Mouse (Mus musculus) adrenal gland, postnatal 36 days (tissue): ENCODE data around the gene Olig2. TPM values are rescaled to one million over a fixed set of nuclear protein-coding genes. Genes with fewer than 3 reads are reported as not detected.

Experiments
- DNase-seq, 2 experiments: peaks; one replicate each; pipeline ENCODE4 v3.0.0; 2021; ENCODE audit warnings: mixed read lengths in 1 of 2
- total RNA-seq, 2 experiments: library from RNA; stranded (reverse); gene quantifications; 2 replicates each; pipeline ENCODE4 v1.2.3; 2021

Gene Olig2
- total RNA-seq, 2 experiments from 2014 or later = not detected

- DNase-seq = no peak
Measured at GRCm38 (mm10) chr16:91270982-91271549, 45.8 kb downstream of the Olig2 start.

GRCm38 (mm10) chr16:91271634-91272033, 46.4 kb downstream of the Olig2 start:
- DNase-seq = peak in 1 of 2 experiments; percentile 19

Other genes starting within 250 kb of the Olig2 start
- 10 to 100 TPM; 43.0 to 61.4 TPM for gene Synj1, start 214.1 kb upstream of the Olig2 start, total RNA-seq
- 10 to 100 TPM; 44.3 to 62.3 TPM for gene Paxbp1, start 180.9 kb upstream of the Olig2 start, total RNA-seq
- gene 4932438H23Rik, start 130.3 kb upstream of the Olig2 start, total RNA-seq = not detected
- gene Olig1, start 44.3 kb downstream of the Olig2 start, total RNA-seq = under 1 TPM; 0.36 to 0.50 TPM
- 100 to 1,000 TPM; 101 to 120 TPM for gene Ifnar2, start 147.3 kb downstream of the Olig2 start, total RNA-seq
- not detected for gene Gm21970, start 166.3 kb downstream of the Olig2 start, total RNA-seq
- gene Il10rb, start 180.7 kb downstream of the Olig2 start, total RNA-seq = 100 to 1,000 TPM; 202 to 301 TPM